Mouse (Mus musculus): ENCODE measurements around the gene Taf8.

Taf8 gene

DNA sequence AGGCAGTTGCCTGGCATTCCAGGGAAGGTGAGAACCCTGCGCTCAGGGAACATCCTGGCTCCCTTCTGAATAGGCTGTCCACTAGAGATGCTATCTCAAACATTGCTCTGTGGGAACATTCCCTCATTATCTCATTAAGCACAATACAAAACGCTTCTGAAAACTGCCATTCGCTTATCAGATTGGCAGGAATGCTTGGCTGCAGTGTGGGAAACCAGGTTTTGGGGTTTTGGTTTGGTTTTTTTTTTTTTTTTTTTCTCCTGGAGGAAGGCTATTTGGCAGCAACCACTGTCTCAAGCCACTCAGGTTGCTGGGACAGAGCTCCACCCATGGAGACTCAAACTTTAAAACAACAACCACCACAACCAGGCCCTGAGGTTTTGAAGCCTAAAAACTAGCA lies 22.2 kb downstream of the Taf8 start:
- DNase-seq, result no peak

DNA sequence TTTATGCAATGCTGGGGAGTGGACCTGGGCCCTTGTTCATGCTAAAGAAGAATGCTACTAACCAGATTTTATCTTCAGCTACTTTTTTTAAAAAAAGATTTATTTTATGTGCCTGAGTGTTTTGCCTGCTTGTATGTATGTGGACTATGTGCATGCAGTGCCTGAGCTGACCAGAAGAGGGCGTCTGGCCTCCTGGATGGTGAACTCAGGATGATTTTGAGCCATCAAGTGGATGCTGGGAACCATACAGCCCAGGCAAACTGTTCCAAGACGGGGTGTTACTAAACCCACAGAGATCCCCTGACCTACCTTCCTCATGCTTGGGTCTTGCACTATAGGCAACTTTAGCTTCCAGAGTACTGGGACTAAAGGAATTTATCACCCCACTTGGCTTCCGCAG lies 26.4 kb downstream of the Taf8 start:
- peak; percentile 80 for DNase-seq

DNA sequence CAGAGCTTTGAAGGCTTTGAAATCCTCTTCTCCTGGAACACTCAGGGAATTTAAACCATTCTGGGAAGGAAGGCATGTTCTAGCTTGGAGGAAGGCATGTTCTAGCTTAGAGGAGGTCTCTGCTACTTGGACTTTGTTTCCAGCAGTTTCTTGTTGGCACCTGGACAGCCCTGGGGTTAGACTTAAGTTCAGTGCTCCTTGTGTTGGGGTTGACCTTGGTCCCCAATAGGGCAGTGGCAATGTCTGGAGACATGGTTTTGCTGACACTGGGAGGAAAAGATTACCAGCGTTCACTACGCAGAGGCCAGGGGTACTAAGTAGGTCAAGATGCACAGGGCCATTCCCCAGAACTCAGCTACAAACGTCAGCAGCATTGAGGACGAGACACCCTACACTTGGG lies 26.9 kb downstream of the Taf8 start:
- DNase-seq, result no peak

DNA sequence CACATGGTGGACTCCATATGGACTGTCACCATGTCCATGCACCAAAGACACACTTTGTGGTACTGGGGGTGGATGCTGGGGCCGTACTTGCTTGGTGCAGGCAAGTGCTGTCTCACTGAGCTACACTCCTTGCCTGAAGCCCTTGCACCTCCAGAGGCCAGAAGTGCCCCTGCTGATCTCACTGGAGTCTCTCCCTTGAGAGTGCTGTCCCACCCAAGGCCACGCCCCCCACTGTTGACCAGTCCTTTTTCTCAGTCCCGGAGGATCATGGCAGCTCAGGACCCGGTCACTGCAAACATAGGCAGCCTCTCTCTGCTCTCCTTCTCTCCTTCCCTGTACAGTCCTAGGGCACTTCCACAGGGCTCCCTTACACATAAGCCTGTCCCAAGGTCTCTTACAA lies 27.8 kb downstream of the Taf8 start:
- DNase-seq, result no peak

DNA sequence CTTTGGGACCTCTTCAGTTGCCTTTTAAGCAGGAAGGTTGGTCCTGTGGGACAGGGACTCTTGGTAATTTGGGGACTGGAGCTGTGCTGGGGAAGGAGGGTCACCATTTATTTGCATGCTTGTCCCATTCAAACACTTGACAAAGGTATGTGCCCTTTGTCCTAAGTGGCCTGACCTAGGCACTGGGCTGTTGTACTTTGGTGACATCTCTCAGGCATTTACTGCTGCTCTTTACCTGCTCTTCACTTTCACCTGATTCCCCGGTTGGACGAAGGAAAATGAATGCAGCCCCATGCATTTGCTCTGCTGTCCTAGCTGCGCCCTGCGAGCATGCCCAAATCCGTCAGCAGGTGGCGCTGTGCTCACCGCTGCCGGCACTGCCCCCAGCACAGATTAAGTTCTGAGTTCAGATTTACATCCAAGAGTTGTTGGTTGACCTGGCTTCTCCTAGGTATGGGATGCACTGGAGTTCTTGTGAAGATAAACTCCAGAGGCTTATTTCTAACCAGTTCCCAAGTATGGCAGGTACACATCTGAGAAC lies 28.6 kb downstream of the Taf8 start:
- no peak for DNase-seq

DNA sequence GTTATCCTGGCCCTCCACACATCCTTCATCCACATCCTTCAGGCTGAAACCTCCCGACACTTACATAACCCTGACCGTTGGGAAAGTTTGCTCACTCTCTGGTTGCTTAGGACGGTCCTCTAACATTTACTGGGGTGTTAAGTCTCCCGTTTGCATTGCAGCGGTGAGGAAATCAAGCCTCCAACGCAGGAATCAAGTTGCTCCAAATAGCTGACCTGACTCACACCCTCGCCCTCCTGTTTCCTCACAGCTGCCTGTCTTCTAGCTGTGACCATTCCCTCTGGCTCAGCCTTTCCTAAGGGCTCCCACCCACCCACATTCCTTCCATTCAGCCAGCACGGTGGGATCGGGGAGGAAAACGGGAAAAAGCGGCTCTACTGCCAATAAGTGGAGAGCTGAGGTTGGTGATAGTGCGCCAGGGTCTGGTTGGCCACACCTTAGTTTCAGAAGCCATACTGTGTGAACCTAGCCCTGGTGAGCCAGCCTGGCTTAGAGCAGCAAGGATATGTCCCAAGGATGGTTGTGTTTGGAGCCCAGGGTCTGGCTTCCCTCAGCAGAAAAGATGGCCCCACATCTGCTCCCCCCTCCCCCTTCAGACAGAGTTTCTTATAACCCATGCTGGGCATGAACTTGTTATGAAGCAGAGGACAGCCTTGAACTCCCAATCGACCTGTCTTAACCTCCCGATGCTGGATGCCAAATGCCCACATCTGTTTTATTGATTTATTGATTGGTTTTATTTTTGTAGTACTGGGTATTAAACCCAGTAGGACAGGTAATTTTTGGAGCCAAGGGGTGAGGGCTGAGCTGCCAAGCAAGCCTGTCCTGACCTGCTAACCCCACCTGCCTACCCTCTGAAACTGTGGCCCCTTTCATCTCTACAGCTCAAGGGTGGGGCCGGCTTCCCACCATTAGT lies 29.4 kb downstream of the Taf8 start:
- DNase-seq, result no peak

DNA sequence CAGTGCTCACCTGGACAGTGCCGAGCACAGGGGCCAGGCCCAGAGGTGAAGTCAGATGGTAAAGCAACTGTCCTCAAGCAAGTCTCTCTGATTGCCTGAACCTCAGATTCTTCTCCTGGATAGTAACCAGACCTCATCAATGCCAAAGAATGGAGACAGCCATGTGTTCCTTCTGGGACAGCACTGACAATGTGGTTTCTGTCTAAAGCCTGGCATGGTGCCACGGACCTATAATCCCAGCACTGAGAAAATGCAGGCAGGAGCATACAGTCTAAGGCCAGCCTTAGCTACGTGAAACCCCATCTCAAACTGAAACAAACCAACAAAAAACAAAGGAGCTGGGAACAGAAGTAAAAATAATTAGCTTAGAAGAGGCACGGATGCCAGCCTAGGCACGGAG lies 31.4 kb downstream of the Taf8 start:
- no peak for DNase-seq

DNA sequence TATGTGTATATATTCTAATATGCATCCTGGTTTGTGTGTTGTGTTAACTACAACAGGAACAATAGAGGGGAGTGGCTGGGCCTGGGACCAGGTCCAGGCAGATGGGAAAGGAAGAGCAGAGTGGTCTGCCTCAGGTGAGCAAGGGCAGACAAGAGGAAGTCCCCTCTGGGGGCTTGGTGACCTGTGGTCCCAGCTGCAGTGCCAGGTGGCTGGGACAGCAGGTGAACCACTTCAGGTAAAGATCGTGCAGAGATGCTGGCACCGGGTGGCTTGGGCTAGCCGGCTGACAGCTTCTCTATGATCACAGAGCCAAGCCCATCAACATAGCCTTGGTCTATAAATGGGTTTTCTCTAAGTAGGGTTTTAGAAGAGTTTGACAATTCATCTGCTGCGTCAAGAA lies 32.0 kb downstream of the Taf8 start:
- DNase-seq, result no peak

DNA sequence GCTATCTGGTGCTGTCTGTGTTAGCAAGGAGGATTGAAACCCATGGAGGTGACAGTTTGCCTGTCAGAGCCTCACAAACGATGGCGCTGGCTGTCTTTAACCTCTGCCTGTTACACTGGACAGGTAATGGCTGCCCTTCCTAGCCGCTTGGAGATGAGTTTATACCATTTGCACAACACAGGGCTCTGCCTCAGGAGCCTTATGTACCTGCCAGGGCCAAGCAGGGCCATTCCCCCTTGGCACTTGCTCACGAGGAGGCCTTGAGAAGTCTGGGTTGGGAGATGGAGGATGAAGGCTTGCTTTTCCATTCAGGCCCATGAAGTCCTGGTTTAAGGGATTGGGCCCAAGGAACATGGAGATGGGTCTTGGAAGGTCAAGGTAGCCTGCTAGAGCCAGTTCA lies 32.5 kb downstream of the Taf8 start:
- peak; percentile 81 for DNase-seq

DNA sequence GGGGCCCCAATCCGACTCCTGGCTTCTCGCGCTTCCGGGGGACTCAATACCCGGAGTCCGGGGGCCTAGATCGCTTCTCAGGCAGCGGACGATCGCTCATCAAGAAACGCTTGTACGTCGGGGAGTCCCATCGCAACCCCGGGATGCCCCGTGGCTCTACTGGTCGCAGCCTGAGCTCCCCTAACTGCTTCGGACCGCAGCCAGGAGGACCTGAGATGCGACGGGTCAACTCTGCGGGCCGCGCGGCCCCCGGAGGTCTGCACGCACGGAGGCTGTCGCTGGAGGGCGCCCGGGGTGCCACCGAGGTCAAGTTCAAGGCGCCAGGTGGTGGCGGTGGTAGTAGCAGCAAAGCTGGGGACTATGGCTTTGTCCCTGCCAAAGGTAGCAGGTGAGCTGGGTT lies 33.6 kb downstream of the Taf8 start:
- peak; percentile 89 for DNase-seq

DNA sequence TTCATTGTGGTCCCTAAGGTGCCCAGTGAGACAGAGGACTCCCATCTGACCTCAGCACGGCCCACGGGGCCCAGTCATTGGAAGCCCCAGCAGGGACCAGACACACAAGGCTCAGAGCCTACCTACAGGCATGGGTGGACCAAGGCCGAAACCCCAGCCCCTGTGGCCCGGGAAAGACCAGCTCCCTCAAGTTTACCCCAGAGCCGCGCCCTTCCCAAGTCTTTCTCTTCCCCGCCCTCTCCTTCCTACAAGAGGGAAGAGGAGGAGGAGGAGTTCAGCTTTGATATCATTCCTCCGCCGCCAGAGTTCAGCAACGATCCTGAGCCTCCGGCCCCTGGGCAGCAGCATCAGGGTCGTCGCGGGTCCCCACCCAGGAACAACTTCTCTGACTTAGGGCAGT lies 34.0 kb downstream of the Taf8 start:
- DNase-seq, result peak; percentile 93

DNA sequence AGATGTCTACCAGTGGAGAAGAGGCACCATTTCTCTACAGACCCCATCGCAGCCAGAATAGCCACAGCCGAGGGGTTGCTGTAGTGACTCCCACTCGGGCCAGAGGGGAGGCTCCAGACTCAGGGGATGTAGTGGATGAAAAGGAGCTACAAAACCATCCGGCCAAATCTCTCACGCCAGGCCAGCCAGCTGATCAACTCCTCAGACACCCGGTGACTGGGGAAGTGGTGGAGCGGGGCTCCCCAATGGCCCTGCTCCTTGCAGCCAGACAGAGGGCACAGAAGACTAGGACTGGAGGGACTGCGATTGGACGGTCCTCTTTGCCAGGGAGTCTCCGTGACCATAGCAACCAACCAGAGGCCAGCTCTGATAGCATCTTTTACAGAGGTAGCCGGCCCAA lies 34.4 kb downstream of the Taf8 start:
- DNase-seq, result peak; percentile 89

DNA sequence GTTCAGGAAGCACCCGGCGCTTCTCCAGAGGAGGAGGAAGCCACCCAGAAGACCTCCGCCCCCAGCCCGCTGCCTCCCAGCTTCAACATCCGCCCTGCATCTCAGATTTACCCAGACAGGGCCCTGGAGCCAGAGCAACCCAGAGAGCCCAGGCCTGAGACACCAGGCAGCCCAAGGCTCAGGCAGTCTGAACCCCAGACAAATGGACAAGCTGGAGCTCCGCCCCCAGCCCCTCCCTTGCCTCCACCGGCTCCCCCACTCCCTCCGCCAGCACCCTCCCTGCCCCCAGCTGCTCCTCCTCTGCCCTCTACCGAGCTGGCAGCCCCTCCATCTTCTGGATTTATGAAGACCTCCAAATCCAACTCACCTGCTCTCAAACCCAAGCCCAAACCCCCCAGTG lies 35.8 kb downstream of the Taf8 start:
- DNase-seq, result peak; percentile 87

DNA sequence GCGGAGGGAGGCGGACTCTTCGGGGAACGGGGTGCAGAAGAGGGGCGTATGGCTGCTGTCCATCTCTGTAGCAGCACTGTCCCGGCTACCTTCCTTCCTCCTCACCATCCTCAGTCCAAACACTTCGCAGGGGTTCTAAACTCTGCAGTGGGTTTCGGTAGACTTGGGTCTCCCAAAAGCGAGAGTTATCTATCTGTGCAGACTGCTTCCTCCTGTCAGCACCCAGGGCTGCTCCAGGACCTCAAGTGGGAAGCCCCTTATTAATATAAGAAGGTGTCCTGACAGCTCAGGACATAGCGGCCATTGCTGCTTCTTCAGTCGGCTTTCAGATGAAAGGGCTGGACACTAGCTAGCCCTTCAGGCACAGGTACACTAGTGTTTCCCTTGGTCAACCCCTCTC lies 37.1 kb downstream of the Taf8 start:
- DNase-seq, result peak; percentile 74

DNA sequence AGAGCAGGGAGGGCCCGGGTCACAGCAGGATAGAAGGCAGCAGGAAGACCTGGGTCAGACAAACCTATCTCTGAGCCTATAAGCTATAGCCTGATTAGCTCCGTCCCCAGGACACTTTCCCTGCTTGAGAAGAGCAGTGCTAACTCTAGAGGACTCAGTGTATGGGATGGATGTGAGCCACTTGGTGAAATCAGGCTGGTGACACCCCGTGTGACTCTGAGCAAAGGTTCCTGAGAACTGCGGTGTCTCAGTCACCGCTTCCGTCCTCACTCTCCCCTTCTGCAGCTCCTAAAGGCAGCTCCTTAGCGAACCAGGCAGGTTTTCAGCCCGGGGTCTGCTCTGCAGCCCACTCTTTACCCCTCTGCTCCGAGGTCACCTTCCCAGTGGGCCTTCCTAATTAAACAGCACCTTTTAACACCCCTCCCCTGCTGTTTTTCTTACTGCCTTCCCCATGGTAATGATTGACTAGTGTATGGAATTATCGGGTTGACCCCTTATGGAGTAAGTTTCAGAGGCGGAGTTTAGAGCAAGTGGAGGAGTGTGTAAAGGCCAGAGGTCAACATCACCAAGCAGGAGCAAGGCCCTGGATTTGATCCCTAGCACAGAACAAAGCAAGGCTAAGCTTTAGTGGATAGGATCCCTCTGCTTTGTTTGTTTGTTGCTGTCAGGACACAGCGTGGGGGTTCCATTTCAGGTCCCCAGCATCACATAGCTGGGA lies 37.7 kb downstream of the Taf8 start:
- peak; percentile 86 for DNase-seq

DNA sequence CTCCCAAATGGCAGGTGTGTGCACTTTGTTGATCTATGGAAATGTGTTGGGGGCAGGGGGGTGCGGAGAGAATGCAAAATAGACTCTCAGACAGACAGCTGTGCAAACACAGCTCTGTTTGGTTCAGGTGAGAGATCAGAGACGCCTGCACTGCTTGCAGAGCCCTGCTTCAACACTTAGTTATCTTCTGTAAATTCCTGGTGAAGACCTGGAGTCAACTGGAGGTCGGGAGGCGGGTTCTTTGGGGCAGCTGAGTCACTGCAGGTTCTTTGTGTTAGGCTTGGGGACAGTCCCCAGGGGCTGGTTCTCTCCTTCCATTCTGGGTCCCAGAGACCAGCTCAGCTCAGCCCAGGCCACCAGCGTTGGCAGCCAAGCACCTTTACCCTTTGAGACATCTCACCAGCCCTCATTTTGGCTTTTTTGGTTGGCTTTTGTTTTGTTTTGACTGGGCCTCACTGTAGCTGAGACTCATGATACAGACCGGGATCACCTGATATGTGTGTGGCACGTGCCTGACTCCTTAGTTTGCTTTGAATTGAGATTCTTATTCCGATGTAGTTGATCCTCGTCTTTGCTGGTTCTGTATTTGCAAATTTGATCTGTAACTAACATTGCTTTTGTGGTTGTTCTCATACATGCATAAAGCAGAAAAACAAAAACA lies 39.2 kb downstream of the Taf8 start:
- DNase-seq, result peak; percentile 83

DNA sequence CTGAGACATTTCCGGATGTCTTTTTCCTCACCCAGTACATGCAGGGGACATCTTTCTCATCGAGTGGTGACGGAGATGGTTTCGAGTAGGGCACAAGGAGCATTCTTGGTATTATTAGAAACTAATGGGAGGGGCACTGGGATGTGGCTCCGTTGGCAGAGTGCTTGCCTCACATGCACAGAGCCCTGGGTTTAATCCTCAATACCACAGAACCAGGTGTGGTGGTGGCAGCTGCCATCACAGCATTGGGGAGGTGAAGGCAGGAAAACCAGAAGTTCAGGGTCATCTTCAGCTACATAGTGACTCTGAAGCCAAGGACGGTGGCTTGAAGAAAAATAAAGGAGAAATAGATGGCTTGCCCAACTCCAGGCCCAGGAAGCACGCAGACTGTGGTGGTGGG lies 39.9 kb downstream of the Taf8 start:
- DNase-seq, result peak; percentile 90

DNA sequence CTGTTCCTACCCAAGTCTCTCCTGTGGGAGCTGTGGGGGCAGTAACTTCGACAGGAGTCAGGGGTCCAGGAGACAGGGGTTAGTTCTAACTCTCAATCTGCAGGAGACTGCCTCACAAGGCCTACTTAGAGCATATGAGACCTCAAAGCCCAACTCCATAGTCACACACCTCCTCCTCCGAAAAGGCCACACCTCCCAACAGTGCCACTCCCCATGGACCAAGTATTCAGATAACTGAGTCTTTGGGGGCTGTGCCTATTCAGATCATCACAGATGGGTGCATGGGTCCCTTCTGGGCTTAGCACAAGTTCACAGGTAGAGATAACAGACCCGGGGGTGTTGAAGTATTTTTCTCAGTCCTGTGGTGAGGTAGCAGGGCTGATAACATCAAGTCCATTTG lies 40.4 kb downstream of the Taf8 start:
- peak; percentile 74 for DNase-seq

DNA sequence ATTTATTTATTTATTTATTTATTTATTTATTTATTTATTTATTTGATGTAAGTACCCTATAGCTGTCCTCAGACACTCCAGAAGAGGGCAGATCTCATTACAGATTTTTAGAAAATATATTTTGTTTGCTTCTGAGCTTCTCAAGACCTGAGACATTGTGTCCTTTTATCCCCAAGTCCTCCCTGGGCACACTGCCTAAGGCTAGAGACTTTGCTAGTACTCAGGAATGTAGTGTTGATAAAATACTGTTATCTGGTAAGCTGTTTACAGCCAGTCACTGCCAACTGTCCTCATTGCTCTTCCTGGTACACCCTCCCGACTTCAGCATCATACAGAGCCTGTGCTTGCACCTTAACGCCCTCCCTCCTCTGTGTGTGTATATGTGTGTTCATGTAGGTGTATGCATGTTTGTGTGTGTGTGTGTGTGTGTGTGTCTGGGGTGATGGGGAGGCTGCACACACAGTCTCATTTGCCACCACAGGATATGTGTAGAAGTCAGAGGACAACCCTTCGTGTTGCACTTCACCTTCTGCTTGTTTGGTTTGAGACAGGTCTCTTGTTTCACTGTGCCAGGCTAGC lies 42.7 kb downstream of the Taf8 start:
- DNase-seq, result peak; percentile 80

DNA sequence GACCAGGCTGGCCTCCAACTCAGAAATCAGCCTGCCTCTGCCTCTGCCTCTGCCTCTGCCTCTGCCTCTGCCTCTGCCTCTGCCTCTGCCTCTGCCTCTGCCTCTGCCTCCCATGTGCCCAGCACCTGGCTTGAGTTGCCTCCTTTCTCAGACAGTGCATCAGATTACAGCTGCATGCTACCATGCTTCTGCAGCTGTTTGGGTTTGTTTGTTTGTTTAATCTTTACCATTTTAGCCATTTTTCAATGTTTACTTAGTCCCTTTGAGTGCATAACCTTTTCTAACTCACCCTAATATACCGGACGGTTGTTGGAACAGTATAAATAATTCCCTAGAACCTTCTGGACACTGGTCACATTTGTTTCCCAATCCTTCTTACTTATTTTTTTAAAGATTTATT lies 43.2 kb downstream of the Taf8 start:
- peak; percentile 68 for DNase-seq

DNA sequence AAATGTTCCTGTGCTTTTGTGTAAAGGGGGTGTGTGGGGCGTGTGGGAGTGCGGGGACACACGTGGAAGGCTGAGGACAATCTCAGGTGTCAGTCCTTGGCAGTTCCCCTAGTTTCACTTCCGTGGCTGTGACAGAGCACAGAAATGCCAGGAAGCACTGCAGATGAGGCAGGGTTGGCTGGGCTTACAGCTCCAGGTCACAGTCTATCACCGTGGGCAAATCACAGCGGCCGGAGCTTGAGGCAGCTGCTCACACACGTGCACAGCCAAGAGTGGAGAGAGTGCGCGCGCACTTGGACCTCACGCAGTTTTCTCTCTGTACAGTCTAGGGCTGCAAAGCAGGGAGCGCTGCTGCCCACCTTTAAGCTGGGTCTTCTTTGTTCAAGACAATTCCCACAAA lies 43.8 kb downstream of the Taf8 start:
- DNase-seq, result peak; percentile 83

DNA sequence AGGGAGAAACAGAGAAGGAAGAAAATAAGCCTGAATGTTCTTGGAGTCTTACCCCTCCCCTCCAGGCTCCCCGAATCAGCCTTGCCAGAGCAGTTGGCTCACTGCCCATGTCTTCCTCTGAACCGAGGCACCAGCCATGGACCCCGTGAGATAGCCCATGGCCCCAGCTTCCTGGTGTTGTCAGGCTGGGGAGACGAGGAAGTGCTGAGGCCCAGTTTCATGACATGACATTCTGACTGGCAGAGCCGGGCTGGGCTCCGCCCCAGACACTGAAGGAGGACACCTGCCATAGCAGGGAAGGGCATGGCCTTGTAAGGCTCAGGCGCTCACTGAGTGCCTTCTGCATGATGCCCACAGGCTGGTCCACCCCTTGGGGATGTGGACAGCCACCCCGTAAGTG lies 47.4 kb downstream of the Taf8 start:
- DNase-seq, result peak; percentile 92

DNA sequence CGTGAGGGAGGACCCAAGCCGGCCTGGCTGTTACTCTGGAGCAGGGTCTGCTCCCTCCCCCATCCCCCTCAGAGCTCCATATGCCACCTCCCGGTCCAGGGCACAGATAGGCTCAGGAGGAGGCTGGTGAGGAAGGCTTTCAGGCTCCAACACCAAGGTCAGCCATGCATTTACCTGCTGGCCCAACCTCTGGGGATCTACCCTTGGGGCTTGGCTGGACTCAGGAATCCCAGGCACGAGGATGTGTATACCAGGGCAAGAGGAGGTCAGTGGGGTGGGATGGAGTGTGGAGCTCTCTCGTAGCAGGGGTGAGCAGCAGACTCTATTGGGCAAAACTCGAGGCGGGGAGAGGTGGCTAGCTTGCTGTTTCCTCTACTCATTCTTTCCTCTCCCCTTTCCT lies 49.2 kb downstream of the Taf8 start:
- DNase-seq, result peak; percentile 87
